Mouse (Mus musculus): ENCODE data around the gene Olfr70. TPM values are rescaled to one million over a fixed set of nuclear protein-coding genes. Genes with fewer than 3 reads are reported as not detected.

Olfr70 gene
- total RNA-seq (2017), result not detected in 2 replicates

GRCm38 (mm10) chr4:43700707-43701106 lies at the start of gene Olfr70:
Olfr70 (minus strand) TSS chr4:43700807.
- no peak for ATAC-seq (ENCODE audit: extremely low read depth, insufficient number of reproducible peaks, low FRiP score, poor library complexity, severe bottlenecking)

GRCm38 (mm10) chr4:43745187-43745586 lies 44.6 kb upstream of the Olfr70 start:
- no peak for ATAC-seq (ENCODE audit: extremely low read depth, insufficient number of reproducible peaks, low FRiP score, poor library complexity, severe bottlenecking)

GRCm38 (mm10) chr4:43743099-43743498 lies 42.5 kb upstream of the Olfr70 start:
- ATAC-seq (ENCODE audit: extremely low read depth, insufficient number of reproducible peaks, low FRiP score, poor library complexity, severe bottlenecking), result no peak

- no peak for ATAC-seq (ENCODE audit: extremely low read depth, insufficient number of reproducible peaks, low FRiP score, poor library complexity, severe bottlenecking)
Measured at GRCm38 (mm10) chr4:43742637-43743036, 42.0 kb upstream of the Olfr70 start.

- no peak for ATAC-seq (ENCODE audit: extremely low read depth, insufficient number of reproducible peaks, low FRiP score, poor library complexity, severe bottlenecking)
Measured at GRCm38 (mm10) chr4:43741526-43741925, 40.9 kb upstream of the Olfr70 start.

GRCm38 (mm10) chr4:43738989-43739674 lies 38.5 kb upstream of the Olfr70 start:
- no peak for ATAC-seq (ENCODE audit: extremely low read depth, insufficient number of reproducible peaks, low FRiP score, poor library complexity, severe bottlenecking)

GRCm38 (mm10) chr4:43737144-43737543 lies 36.5 kb upstream of the Olfr70 start:
- ATAC-seq (ENCODE audit: extremely low read depth, insufficient number of reproducible peaks, low FRiP score, poor library complexity, severe bottlenecking), result no peak

GRCm38 (mm10) chr4:43733186-43733585 lies 32.6 kb upstream of the Olfr70 start:
- ATAC-seq (ENCODE audit: extremely low read depth, insufficient number of reproducible peaks, low FRiP score, poor library complexity, severe bottlenecking), result no peak

GRCm38 (mm10) chr4:43732171-43732570 lies 31.6 kb upstream of the Olfr70 start:
- no peak for ATAC-seq (ENCODE audit: extremely low read depth, insufficient number of reproducible peaks, low FRiP score, poor library complexity, severe bottlenecking)

GRCm38 (mm10) chr4:43730750-43731297 lies 30.2 kb upstream of the Olfr70 start:
- no peak for ATAC-seq (ENCODE audit: extremely low read depth, insufficient number of reproducible peaks, low FRiP score, poor library complexity, severe bottlenecking)

GRCm38 (mm10) chr4:43729794-43730550 lies 29.4 kb upstream of the Olfr70 start, which contains the start of gene Spaar:
Spaar (plus strand) TSS chr4:43730034.
- no peak for ATAC-seq (ENCODE audit: extremely low read depth, insufficient number of reproducible peaks, low FRiP score, poor library complexity, severe bottlenecking)

GRCm38 (mm10) chr4:43729126-43729525 lies 28.5 kb upstream of the Olfr70 start:
- ATAC-seq (ENCODE audit: extremely low read depth, insufficient number of reproducible peaks, low FRiP score, poor library complexity, severe bottlenecking), result no peak

- ATAC-seq (ENCODE audit: extremely low read depth, insufficient number of reproducible peaks, low FRiP score, poor library complexity, severe bottlenecking), result no peak
Measured at GRCm38 (mm10) chr4:43728576-43728954, 28.0 kb upstream of the Olfr70 start.

GRCm38 (mm10) chr4:43727718-43728575 lies 27.3 kb upstream of the Olfr70 start:
- ATAC-seq (ENCODE audit: extremely low read depth, insufficient number of reproducible peaks, low FRiP score, poor library complexity, severe bottlenecking), result no peak

- no peak for ATAC-seq (ENCODE audit: extremely low read depth, insufficient number of reproducible peaks, low FRiP score, poor library complexity, severe bottlenecking)
Measured at GRCm38 (mm10) chr4:43726995-43727394, 26.4 kb upstream of the Olfr70 start, which contains the start of gene Hrct1. Hrct1 (plus strand) TSS chr4:43727188.

- ATAC-seq (ENCODE audit: extremely low read depth, insufficient number of reproducible peaks, low FRiP score, poor library complexity, severe bottlenecking), result no peak
Measured at GRCm38 (mm10) chr4:43726228-43726993, 25.8 kb upstream of the Olfr70 start.

GRCm38 (mm10) chr4:43724764-43725163 lies 24.2 kb upstream of the Olfr70 start:
- ATAC-seq (ENCODE audit: extremely low read depth, insufficient number of reproducible peaks, low FRiP score, poor library complexity, severe bottlenecking), result no peak

GRCm38 (mm10) chr4:43722191-43722590 lies 21.6 kb upstream of the Olfr70 start:
- ATAC-seq (ENCODE audit: extremely low read depth, insufficient number of reproducible peaks, low FRiP score, poor library complexity, severe bottlenecking), result no peak
